7 mouse cellular contexts compared by ENCODE assay signal in the genomic region with DNA sequence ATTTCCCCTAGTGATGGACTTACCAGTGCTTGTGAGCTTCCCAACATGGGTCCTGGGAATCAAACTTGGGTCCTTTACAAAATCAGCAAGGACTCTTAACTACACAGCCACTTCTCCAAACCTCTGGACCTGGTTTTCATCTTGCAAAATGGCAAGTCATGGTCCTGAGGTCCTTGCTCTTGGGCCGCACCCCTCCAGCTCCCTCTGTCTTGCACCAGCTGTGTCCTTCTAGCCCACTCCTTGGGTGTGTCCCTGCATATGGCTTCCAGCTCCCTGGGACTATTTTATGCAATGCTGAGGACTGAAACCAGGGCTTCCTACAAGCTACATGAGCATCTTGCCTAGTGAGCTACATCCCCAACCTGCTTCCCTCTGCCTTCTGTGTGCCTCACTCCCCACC. TPM values are rescaled to one million over a fixed set of nuclear protein-coding genes. Genes with fewer than 3 reads are reported as not detected.
DNase-seq lines count a peak whose midpoint lies in the region; ATAC-seq and TF ChIP-seq lines count a peak whose summit lies in the region.

TSS of gene Sparc (minus strand) at position 206 of the 400 bp plus-strand sequence.

- TF ChIP-seq CTCF in Patski (IDR thresholded peaks at IDR 0.05) = no peak

- H3K9ac ChIP-seq in intestine, embryonic 16.5 days (ENCODE audit: low read depth, low read length) = no peak within 1 kb of the TSS
- H3K9ac ChIP-seq in midbrain, embryonic 12.5 days (replicated peaks) = no peak within 1 kb of the TSS

- H3K27ac ChIP-seq in intestine, embryonic 16.5 days (ENCODE audit: low read length) = peak within 1 kb of the TSS; percentile 40
- H3K27ac ChIP-seq in midbrain, embryonic 12.5 days (replicated peaks) = peak within 1 kb of the TSS; percentile 80

- WGBS in intestine, embryonic 16.5 days = 94% methylated on average over 1 of the region's 1 CpGs
- 93% methylated on average over 1 of the region's 1 CpGs for WGBS in midbrain, embryonic 12.5 days

- DNase-seq in Patski (ENCODE audit: low read depth, low spot score) = no peak
- no peak for DNase-seq in adrenal gland, postnatal 14 days
- DNase-seq in gastrocnemius, postnatal 36 days = no peak
- no peak for DNase-seq in right cerebral cortex, postnatal 4 days
- DNase-seq in frontal cortex, postnatal 36 days (ENCODE audit: low spot score in 2 of 2) = no peak

- H3K4me1 ChIP-seq in intestine, embryonic 16.5 days (ENCODE audit: control insufficient read depth, insufficient read depth, low read length) = peaks cover 31% of the 10 kb centered on the region
- H3K4me1 ChIP-seq in midbrain, embryonic 12.5 days = peaks cover 50% of the 10 kb centered on the region

- CTCF ChIA-PET in Patski (lab: Charles Lee) = interaction anchor here (8.0 kb wide), 1 partner anchor 22 kb away, joined by 45 read pairs; no protein-coding TSS in a partner anchor

- no peak for ATAC-seq in Patski
- no peak for ATAC-seq in intestine, embryonic 16.5 days
- ATAC-seq in midbrain, embryonic 12.5 days (ENCODE audit: low FRiP score, low read depth) = no peak

- in situ Hi-C loops in Patski (cut with MboI; ENCODE audit: low pct_unique_long_range_greater_than_20kb) = no loop called here

- no peaks in the 10 kb centered on the region for H3K36me3 ChIP-seq in intestine, embryonic 16.5 days (ENCODE audit: control insufficient read depth, insufficient read depth, low read length)
- H3K36me3 ChIP-seq in midbrain, embryonic 12.5 days = no peaks in the 10 kb centered on the region

- H3K27me3 ChIP-seq in Patski = no peaks in the 10 kb centered on the region
- no peaks in the 10 kb centered on the region for H3K27me3 ChIP-seq in intestine, embryonic 16.5 days (replicated peaks; ENCODE audit: control insufficient read depth, insufficient read depth, low read length)
- H3K27me3 ChIP-seq in midbrain, embryonic 12.5 days = peaks cover 4% of the 10 kb centered on the region; the same call in 1 of the 2 replicates

- no peaks in the 10 kb centered on the region for H3K9me3 ChIP-seq in intestine, embryonic 16.5 days (ENCODE audit: control insufficient read depth, low read length)
- H3K9me3 ChIP-seq in midbrain, embryonic 12.5 days = no peaks in the 10 kb centered on the region

- intact Hi-C loops in gastrocnemius, postnatal 36 days (cut with DNase I) = no loop called here

- POLR2A ChIA-PET in Patski (lab: Charles Lee) = interaction anchor here (1.0 kb wide), 1 partner anchor 18 kb away, joined by 4 read pairs; no protein-coding TSS in a partner anchor

- H3K4me3 ChIP-seq in intestine, embryonic 16.5 days (ENCODE audit: low read length) = no peak within 1 kb of the TSS
- H3K4me3 ChIP-seq in midbrain, embryonic 12.5 days = no peak within 1 kb of the TSS

- no peak within 1 kb of the TSS for H3K4me2 ChIP-seq in intestine, embryonic 16.5 days (ENCODE audit: low read depth, low read length)
- no peak within 1 kb of the TSS for H3K4me2 ChIP-seq in midbrain, embryonic 12.5 days (replicated peaks)

RNA-seq across cellular contexts. Expression of gene Sparc, which starts in this region (rescaled TPM):
- polyA plus RNA-seq in Patski (2021) = 789 TPM
- total RNA-seq in adrenal gland, postnatal 14 days (2021) = 2,357 and 2,456 TPM in 2 replicates
- total RNA-seq in gastrocnemius, postnatal 36 days (2021) = 100 to 1,000 TPM; 572 to 675 TPM
- 1,500 and 1,563 TPM in 2 replicates for polyA plus RNA-seq in intestine, embryonic 16.5 days (2015; fragmentation: Nextera tagmentation; extraction: Ambion mirVana)
- polyA plus RNA-seq in midbrain, embryonic 12.5 days (2016; fragmentation: Nextera tagmentation; extraction: Ambion mirVana) = 470 and 579 TPM in 2 replicates
